Mouse (Mus musculus) naive thymus-derived CD4-positive, alpha-beta T cell, adult 2 months (primary cell): ENCODE results near the gene Mmgt2.

Experiments used
- DNase-seq: peaks from one replicate; pipeline ENCODE4 v3.0.0-alpha.2; 2011; ENCODE audit warnings: low read depth

The Mmgt2 gene

GRCm38 (mm10) chr11:62706141-62706540, 57.7 kb downstream of the Mmgt2 start:
- DNase-seq = no peak

GRCm38 (mm10) chr11:62708252-62708651, 59.8 kb downstream of the Mmgt2 start:
- no peak for DNase-seq

GRCm38 (mm10) chr11:62710657-62711056, 62.2 kb downstream of the Mmgt2 start:
- DNase-seq = no peak
